Mouse (Mus musculus) limb, embryonic 12.5 days (tissue): Measurements from ENCODE around the gene Rufy3. TPM values are rescaled to one million over a fixed set of nuclear protein-coding genes. Genes with fewer than 3 reads are reported as not detected.

ENCODE experiments used
- ATAC-seq: fragments of 200-750 bp; cut with Nextera tagmentation; 2 replicates; pipeline ENCODE4 v1.8.0; 2017; ENCODE audit warnings: low read depth, moderate TSS enrichment; ENCODE audit not compliant: insufficient number of reproducible peaks, insufficient read depth, low FRiP score, low TSS enrichment
- H3K27ac ChIP-seq: fragments of 300-500 bp; sonication (generic); 2 replicates; pipeline ENCODE4 v1.5.1; 2016; ENCODE audit warnings: mild to moderate bottlenecking, moderate library complexity
- H3K27me3 ChIP-seq: fragments of 300-500 bp; sonication (generic); 2 replicates; pipeline ENCODE4 v1.6.1; 2016; ENCODE audit warnings: mild to moderate bottlenecking, moderate library complexity
- H3K36me3 ChIP-seq: fragments of 300-500 bp; sonication (generic); 2 replicates; pipeline ENCODE4 v1.6.1; 2016; ENCODE audit warnings: mild to moderate bottlenecking, moderate library complexity
- H3K4me1 ChIP-seq: fragments of 300-500 bp; sonication (generic); replicated peaks from 2 replicates; pipeline ENCODE4 v1.6.1; 2016
- H3K4me2 ChIP-seq: fragments of 300-500 bp; sonication (generic); 2 replicates; pipeline ENCODE4 v1.6.1; 2016; ENCODE audit warnings: mild to moderate bottlenecking, moderate library complexity
- H3K4me3 ChIP-seq: fragments of 300-500 bp; sonication (generic); replicated peaks from 2 replicates; pipeline ENCODE4 v1.5.1; 2016; ENCODE audit warnings: mild to moderate bottlenecking
- H3K9ac ChIP-seq: fragments of 300-500 bp; sonication (generic); replicated peaks from 2 replicates; pipeline ENCODE4 v1.6.1; 2016; ENCODE audit warnings: mild to moderate bottlenecking, moderate library complexity
- H3K9me3 ChIP-seq: fragments of 300-500 bp; sonication (generic); 2 replicates; pipeline ENCODE4 v1.6.1; 2016; ENCODE audit warnings: mild to moderate bottlenecking, moderate library complexity
- WGBS: fragments of 180-500 bp; shearing (Covaris S2); methylation state at CpG from one replicate; pipeline ENCODE4 v1.1.7; 2016; 5-methylcytosine and 5-hydroxymethylcytosine counted together
- polyA plus RNA-seq: library from polyadenylated mRNA; unstranded; fragments of >200 nt; fragmentation: Nextera tagmentation; extraction: Ambion mirVana; gene quantifications from 2 replicates; pipeline ENCODE4 v1.2.1, GENCODE M21; 2016

The Rufy3 gene
- polyA plus RNA-seq, 1 experiment from 2014 or later, result 13.8 TPM

DNA sequence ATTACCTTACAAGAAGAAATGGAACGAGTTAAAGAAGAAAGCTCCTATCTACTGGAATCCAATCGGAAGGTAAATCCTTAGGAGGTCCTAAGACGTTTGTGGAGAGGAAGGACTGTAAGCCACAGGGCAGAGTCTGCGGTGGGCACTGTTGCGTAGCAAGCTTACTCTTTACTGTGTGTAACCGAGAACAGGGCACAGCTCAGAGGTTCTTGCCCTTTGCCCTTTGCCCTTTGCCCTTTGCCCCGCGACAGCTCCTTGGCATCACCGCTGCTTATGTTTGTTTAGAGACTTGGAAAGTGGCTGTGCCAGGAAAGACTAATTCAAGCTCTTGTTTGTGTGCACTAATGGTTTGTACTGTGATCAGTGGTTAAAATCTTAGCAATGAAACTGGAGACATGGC is 67.6 kb downstream of the Rufy3 start:
- no peaks in the 10 kb centered on the region for H3K9me3 ChIP-seq
- H3K4me3 ChIP-seq, result no peak overlapping the region
- H3K4me2 ChIP-seq, result no peak overlapping the region
- peaks cover 13% of the 10 kb centered on the region; the same call in 1 of the 2 replicates for H3K4me1 ChIP-seq
- no peak overlapping the region for H3K27ac ChIP-seq
- no peak overlapping the region for H3K9ac ChIP-seq
- H3K27me3 ChIP-seq, result no peaks in the 10 kb centered on the region
- ATAC-seq, result no peak
- WGBS, result 80% methylated on average over 9 of the region's 9 CpGs
- H3K36me3 ChIP-seq, result peaks cover 47% of the 10 kb centered on the region

GRCm38 (mm10) chr5:88634076-88634475 is 69.2 kb downstream of the Rufy3 start:
- no peak overlapping the region for H3K27ac ChIP-seq
- H3K4me2 ChIP-seq, result no peak overlapping the region
- H3K9ac ChIP-seq, result no peak overlapping the region
- H3K27me3 ChIP-seq, result no peaks in the 10 kb centered on the region
- no peak overlapping the region for H3K4me3 ChIP-seq
- 82% methylated on average over 5 of the region's 5 CpGs for WGBS
- peaks cover 7% of the 10 kb centered on the region; the same call in 1 of the 2 replicates for H3K4me1 ChIP-seq
- H3K9me3 ChIP-seq, result no peaks in the 10 kb centered on the region
- ATAC-seq, result no peak
- peaks cover 41% of the 10 kb centered on the region for H3K36me3 ChIP-seq

GRCm38 (mm10) chr5:88642786-88643185 is 77.9 kb downstream of the Rufy3 start:
- ATAC-seq, result no peak
- Histone ChIP-seq H3K4me1 (no peaks in the 10 kb centered on the region), H3K27ac (no peak overlapping the region), H3K9me3 (no peaks in the 10 kb centered on the region), H3K4me3 (no peak overlapping the region), H3K36me3 (peaks cover 57% of the 10 kb centered on the region), H3K27me3 (no peaks in the 10 kb centered on the region), H3K4me2 (no peak overlapping the region), H3K9ac (no peak overlapping the region)
- 88% methylated on average over 9 of the region's 9 CpGs for WGBS

GRCm38 (mm10) chr5:88643491-88643890 is 78.7 kb downstream of the Rufy3 start:
- 95% methylated on average over 9 of the region's 9 CpGs for WGBS

DNA sequence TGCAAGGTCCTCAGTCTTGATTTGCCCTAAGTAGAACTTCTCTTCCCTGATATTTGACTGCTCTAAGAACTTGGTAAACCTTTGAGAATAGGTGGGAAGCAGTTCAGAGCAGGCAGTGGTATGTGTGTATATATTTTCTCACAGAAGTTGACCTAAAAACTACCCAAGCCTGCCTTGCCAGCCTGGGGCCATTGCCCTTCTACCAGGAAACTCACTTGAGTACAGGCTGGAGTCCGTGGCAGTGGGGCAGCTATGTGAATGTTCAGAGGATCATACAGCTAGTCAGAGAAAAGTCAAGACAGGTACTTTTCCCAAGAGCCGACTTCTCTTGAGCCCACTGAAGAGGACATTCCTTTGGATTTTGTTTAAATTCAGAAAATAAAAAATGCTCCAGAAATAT is 80.1 kb downstream of the Rufy3 start:
- Histone ChIP-seq H3K27me3 (no peaks in the 10 kb centered on the region), H3K4me1 (no peaks in the 10 kb centered on the region), H3K27ac (no peak overlapping the region), H3K9me3 (no peaks in the 10 kb centered on the region), H3K36me3 (peaks cover 70% of the 10 kb centered on the region), H3K4me2 (no peak overlapping the region), H3K9ac (no peak overlapping the region), H3K4me3 (no peak overlapping the region)
- WGBS, result 83% methylated on average over 2 of the region's 2 CpGs
- ATAC-seq, result no peak

More at GRCm38 (mm10) chr5:88643491-88643890, 78.7 kb downstream of the Rufy3 start:
- H3K4me2 ChIP-seq, result no peak overlapping the region
- H3K36me3 ChIP-seq, result peaks cover 63% of the 10 kb centered on the region
- no peak for ATAC-seq
- H3K9ac ChIP-seq, result no peak overlapping the region
- no peaks in the 10 kb centered on the region for H3K9me3 ChIP-seq
- no peaks in the 10 kb centered on the region for H3K4me1 ChIP-seq
- H3K27ac ChIP-seq, result no peak overlapping the region
- no peaks in the 10 kb centered on the region for H3K27me3 ChIP-seq
- H3K4me3 ChIP-seq, result no peak overlapping the region

- H3K4me2 ChIP-seq, result no peak overlapping the region
- H3K9ac ChIP-seq, result no peak overlapping the region
- H3K9me3 ChIP-seq, result no peaks in the 10 kb centered on the region
- no peaks in the 10 kb centered on the region for H3K4me1 ChIP-seq
- 73% methylated on average over 5 of the region's 5 CpGs for WGBS
- H3K36me3 ChIP-seq, result peaks cover 74% of the 10 kb centered on the region
- no peak overlapping the region for H3K4me3 ChIP-seq
- ATAC-seq, result no peak
- H3K27me3 ChIP-seq, result no peaks in the 10 kb centered on the region
- H3K27ac ChIP-seq, result no peak overlapping the region
Measured at GRCm38 (mm10) chr5:88645405-88645804, 80.6 kb downstream of the Rufy3 start.

DNA sequence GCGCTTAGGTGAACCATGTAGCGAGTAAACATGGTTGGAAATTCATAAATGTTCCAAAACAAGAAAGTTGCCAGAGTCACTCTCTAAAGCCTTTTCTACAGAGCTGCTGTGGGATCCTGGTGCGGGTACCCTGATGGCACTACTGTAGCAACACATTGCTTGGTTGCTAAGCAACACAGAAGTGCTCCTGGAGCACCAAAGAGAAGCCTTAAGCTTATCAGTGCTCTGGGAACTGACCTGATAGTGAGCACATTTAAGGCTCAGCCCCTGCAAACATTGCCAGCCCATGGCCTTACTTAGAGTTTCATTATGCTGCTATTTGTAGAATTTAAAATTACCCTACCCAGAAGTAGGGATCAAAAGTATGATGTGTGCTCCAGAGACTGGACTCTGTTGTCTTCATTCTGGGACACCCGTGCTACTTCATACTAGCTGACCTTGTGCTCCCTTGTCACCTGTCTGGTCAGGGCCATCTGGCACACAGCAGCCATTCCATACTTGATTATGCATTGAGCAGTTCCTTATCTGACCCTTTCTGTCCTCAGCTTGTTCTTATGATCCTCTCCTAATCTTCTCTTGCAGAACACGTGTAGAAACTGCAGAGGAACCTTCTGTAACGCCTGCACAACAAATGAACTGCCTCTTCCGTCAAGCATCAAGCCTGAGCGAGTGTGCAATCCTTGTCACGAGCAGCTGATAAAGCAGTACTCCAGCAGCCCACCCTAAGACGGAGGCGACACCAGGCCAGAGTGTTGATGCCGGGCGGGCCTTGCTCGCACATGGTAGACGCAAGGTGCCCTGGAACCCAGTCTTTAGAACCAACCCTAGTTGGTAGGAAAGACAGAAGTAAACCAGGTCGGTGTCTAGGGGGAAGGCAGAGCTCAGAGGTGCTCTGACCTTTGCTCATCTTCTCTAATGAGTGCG is 84.7 kb downstream of the Rufy3 start:
- Histone ChIP-seq H3K9ac (no peak overlapping the region), H3K4me2 (no peak overlapping the region), H3K4me1 (no peaks in the 10 kb centered on the region), H3K36me3 (peaks cover 75% of the 10 kb centered on the region), H3K27ac (no peak overlapping the region), H3K4me3 (no peak overlapping the region), H3K9me3 (no peaks in the 10 kb centered on the region), H3K27me3 (no peaks in the 10 kb centered on the region)
- 86% methylated on average over 17 of the region's 17 CpGs for WGBS
- ATAC-seq, result no peak

GRCm38 (mm10) chr5:88652589-88652988 is 87.7 kb downstream of the Rufy3 start:
- Histone ChIP-seq H3K27ac (no peak overlapping the region), H3K27me3 (no peaks in the 10 kb centered on the region), H3K4me2 (no peak overlapping the region), H3K4me1 (no peaks in the 10 kb centered on the region), H3K9me3 (no peaks in the 10 kb centered on the region), H3K4me3 (no peak overlapping the region), H3K36me3 (peaks cover 82% of the 10 kb centered on the region), H3K9ac (no peak overlapping the region)
- 79% methylated on average over 5 of the region's 5 CpGs for WGBS
- ATAC-seq, result no peak

- WGBS, result 97% methylated on average over 1 of the region's 1 CpGs
- peaks cover 84% of the 10 kb centered on the region for H3K36me3 ChIP-seq
Measured at GRCm38 (mm10) chr5:88657868-88658267, 93.0 kb downstream of the Rufy3 start.

GRCm38 (mm10) chr5:88663151-88663550 is 98.3 kb downstream of the Rufy3 start:
- no peaks in the 10 kb centered on the region for H3K9me3 ChIP-seq
- H3K4me1 ChIP-seq, result no peaks in the 10 kb centered on the region
- peaks cover 92% of the 10 kb centered on the region for H3K36me3 ChIP-seq
- no peak for ATAC-seq
- H3K27ac ChIP-seq, result no peak overlapping the region
- no peak overlapping the region for H3K4me3 ChIP-seq
- WGBS, result 100% methylated on average over 3 of the region's 3 CpGs
- H3K9ac ChIP-seq, result no peak overlapping the region
- no peaks in the 10 kb centered on the region for H3K27me3 ChIP-seq
- no peak overlapping the region for H3K4me2 ChIP-seq

More at GRCm38 (mm10) chr5:88657868-88658267, 93.0 kb downstream of the Rufy3 start:
- Histone ChIP-seq H3K4me2 (no peak overlapping the region), H3K4me3 (no peak overlapping the region), H3K27ac (no peak overlapping the region), H3K27me3 (no peaks in the 10 kb centered on the region), H3K9ac (no peak overlapping the region), H3K9me3 (no peaks in the 10 kb centered on the region), H3K4me1 (no peaks in the 10 kb centered on the region)
- no peak for ATAC-seq

- H3K36me3 ChIP-seq, result peaks cover 93% of the 10 kb centered on the region
- H3K27ac ChIP-seq, result no peak overlapping the region
- H3K9me3 ChIP-seq, result no peaks in the 10 kb centered on the region
- ATAC-seq, result no peak
- no peak overlapping the region for H3K4me3 ChIP-seq
- no peak overlapping the region for H3K4me2 ChIP-seq
- no peaks in the 10 kb centered on the region for H3K4me1 ChIP-seq
- H3K9ac ChIP-seq, result no peak overlapping the region
- no peaks in the 10 kb centered on the region for H3K27me3 ChIP-seq
- WGBS, result 91% methylated on average over 5 of the region's 5 CpGs
Measured at GRCm38 (mm10) chr5:88663875-88664274, 99.0 kb downstream of the Rufy3 start.
